Mouse (Mus musculus): ENCODE data around the gene Pitx3. TPM values are rescaled to one million over a fixed set of nuclear protein-coding genes. Genes with fewer than 3 reads are reported as not detected.

The Pitx3 gene
- polyA plus RNA-seq, 1 experiment from 2014 or later: not detected

GRCm38 (mm10) chr19:46124651-46125050, 23.5 kb downstream of the Pitx3 start:
- Histone ChIP-seq H3K4me3 (no peak overlapping the region), H3K27ac (no peak overlapping the region), H3K4me1 (replicated peaks) (no peaks in the 10 kb centered on the region), H3K27me3 (ENCODE audit: insufficient read depth, poor library complexity, severe bottlenecking) (peaks cover 7% of the 10 kb centered on the region), H3K9me3 (no peaks in the 10 kb centered on the region), H3K36me3 (no peaks in the 10 kb centered on the region)
- no peak for DNase-seq (ENCODE audit: low spot score)

- H3K36me3 ChIP-seq: no peaks in the 10 kb centered on the region
- H3K4me1 ChIP-seq (replicated peaks): no peaks in the 10 kb centered on the region
- WGBS: 84% methylated on average over 3 of the region's 3 CpGs
- DNase-seq (ENCODE audit: low spot score): no peak
- H3K27ac ChIP-seq: no peak overlapping the region
- H3K9me3 ChIP-seq: no peaks in the 10 kb centered on the region
- peaks cover 7% of the 10 kb centered on the region for H3K27me3 ChIP-seq (ENCODE audit: insufficient read depth, poor library complexity, severe bottlenecking)
- H3K4me3 ChIP-seq: no peak overlapping the region
Observed at GRCm38 (mm10) chr19:46123876-46124275, 24.2 kb downstream of the Pitx3 start.

- H3K4me1 ChIP-seq (replicated peaks): no peaks in the 10 kb centered on the region
- no peaks in the 10 kb centered on the region; the same call in 1 of the 2 replicates for H3K27me3 ChIP-seq (ENCODE audit: insufficient read depth, poor library complexity, severe bottlenecking)
- DNase-seq (ENCODE audit: low spot score): no peak
- H3K36me3 ChIP-seq: no peaks in the 10 kb centered on the region
- no peaks in the 10 kb centered on the region for H3K9me3 ChIP-seq
- no peak overlapping the region for H3K27ac ChIP-seq
- WGBS: 80% methylated on average over 6 of the region's 6 CpGs
- H3K4me3 ChIP-seq: no peak overlapping the region
Observed at GRCm38 (mm10) chr19:46120872-46121271, 27.3 kb downstream of the Pitx3 start.

- Histone ChIP-seq H3K9me3 (no peaks in the 10 kb centered on the region), H3K36me3 (no peaks in the 10 kb centered on the region), H3K27ac (no peak overlapping the region), H3K4me1 (replicated peaks) (no peaks in the 10 kb centered on the region), H3K4me3 (no peak overlapping the region), H3K27me3 (ENCODE audit: insufficient read depth, poor library complexity, severe bottlenecking) (no peaks in the 10 kb centered on the region)
- DNase-seq (ENCODE audit: low spot score): no peak
- WGBS: 86% methylated on average over 3 of the region's 3 CpGs
Observed at GRCm38 (mm10) chr19:46119458-46119857, 28.7 kb downstream of the Pitx3 start.

DNA sequence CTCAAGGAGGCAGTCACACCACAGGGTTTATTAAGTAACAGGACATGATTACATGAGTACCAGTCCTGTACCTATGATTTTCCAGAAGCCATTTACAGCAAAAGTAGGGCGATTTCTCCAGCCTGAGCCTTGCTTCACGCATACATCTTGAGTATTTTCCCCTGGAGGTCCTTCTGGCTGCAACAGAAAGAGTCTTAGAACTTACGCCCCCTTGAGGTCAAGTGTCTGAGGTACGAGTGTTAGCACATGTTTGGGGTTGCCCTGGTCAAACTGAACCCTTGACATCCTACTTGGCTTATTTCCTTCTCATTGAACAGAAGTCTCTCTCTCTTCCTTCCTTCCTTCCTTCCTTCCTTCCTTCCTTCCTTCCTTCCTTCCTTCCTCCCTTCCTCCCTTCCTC, 33.5 kb downstream of the Pitx3 start:
- H3K36me3 ChIP-seq: no peaks in the 10 kb centered on the region

GRCm38 (mm10) chr19:46110781-46111180, 37.3 kb downstream of the Pitx3 start:
- Histone ChIP-seq H3K36me3 (no peaks in the 10 kb centered on the region), H3K27ac (no peak overlapping the region), H3K4me3 (no peak overlapping the region), H3K4me1 (replicated peaks) (no peaks in the 10 kb centered on the region), H3K9me3 (no peaks in the 10 kb centered on the region), H3K27me3 (ENCODE audit: insufficient read depth, poor library complexity, severe bottlenecking) (no peaks in the 10 kb centered on the region)
- DNase-seq (ENCODE audit: low spot score): no peak
- 87% methylated on average over 5 of the region's 5 CpGs for whole genome bisulfite sequencing

More for the DNA sequence above, 33.5 kb downstream of the Pitx3 start:
- H3K4me1 ChIP-seq (replicated peaks): no peaks in the 10 kb centered on the region
- DNase-seq (ENCODE audit: low spot score): no peak
- no peak overlapping the region for H3K27ac ChIP-seq
- no peaks in the 10 kb centered on the region for H3K9me3 ChIP-seq
- no peaks in the 10 kb centered on the region for H3K27me3 ChIP-seq (ENCODE audit: insufficient read depth, poor library complexity, severe bottlenecking)
- H3K4me3 ChIP-seq: no peak overlapping the region
- WGBS: 58% methylated on average over 4 of the region's 4 CpGs

DNA sequence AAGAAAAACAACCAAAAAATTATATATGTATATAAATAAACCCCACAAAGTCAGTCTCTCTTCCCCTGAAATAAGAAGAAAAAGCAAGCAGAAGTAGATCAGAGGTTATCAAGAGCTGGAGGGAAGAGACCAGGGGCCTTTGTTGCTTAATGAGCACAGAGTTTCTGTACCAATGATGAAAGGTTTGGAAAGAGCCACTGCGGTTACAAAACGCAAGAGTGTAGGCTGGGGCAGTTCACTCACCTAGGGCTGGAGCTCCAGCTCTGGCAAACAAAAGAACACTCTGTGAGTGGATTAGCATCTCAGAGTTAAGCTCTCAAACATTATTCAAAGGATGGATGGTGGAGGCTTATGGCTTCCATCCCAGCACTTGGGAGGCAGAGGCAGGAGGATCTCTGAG, 37.9 kb downstream of the Pitx3 start:
- Histone ChIP-seq H3K27ac (no peak overlapping the region), H3K4me1 (replicated peaks) (no peaks in the 10 kb centered on the region), H3K4me3 (no peak overlapping the region), H3K36me3 (no peaks in the 10 kb centered on the region), H3K9me3 (no peaks in the 10 kb centered on the region), H3K27me3 (ENCODE audit: insufficient read depth, poor library complexity, severe bottlenecking) (no peaks in the 10 kb centered on the region)
- WGBS: 90% methylated on average over 2 of the region's 2 CpGs
- DNase-seq (ENCODE audit: low spot score): no peak

DNA sequence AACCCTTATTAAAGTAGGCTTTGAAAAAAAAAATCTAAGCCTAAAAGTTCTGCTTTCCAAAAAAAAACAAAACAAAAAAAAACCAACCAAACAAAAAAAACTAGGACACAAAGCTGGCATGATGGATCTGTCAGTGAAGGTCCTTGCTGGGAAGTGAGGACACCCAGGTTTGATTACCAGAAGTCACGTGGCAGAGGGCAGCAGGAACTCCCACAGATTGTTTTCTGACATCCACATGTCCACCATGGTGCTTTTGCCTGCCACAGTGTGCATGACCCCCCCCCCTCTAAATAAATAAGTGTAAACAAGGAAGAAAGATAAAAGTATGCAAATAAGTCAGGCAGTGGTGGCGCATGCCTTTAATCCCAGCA, 44.0 kb downstream of the Pitx3 start:
- no peak overlapping the region for H3K27ac ChIP-seq
- no peaks in the 10 kb centered on the region for H3K27me3 ChIP-seq (ENCODE audit: insufficient read depth, poor library complexity, severe bottlenecking)
- 76% methylated on average over 2 of the region's 2 CpGs for WGBS
- no peaks in the 10 kb centered on the region for H3K36me3 ChIP-seq
- no peaks in the 10 kb centered on the region for H3K9me3 ChIP-seq
- no peak overlapping the region for H3K4me3 ChIP-seq
- no peaks in the 10 kb centered on the region for H3K4me1 ChIP-seq (replicated peaks)
- no peak for DNase-seq (ENCODE audit: low spot score)

- DNase-seq (ENCODE audit: low spot score): no peak
- H3K4me3 ChIP-seq: no peak overlapping the region
- 90% methylated on average over 6 of the region's 6 CpGs for WGBS
- H3K27me3 ChIP-seq (ENCODE audit: insufficient read depth, poor library complexity, severe bottlenecking): no peaks in the 10 kb centered on the region
- no peak overlapping the region for H3K27ac ChIP-seq
- H3K9me3 ChIP-seq: no peaks in the 10 kb centered on the region
- no peaks in the 10 kb centered on the region for H3K4me1 ChIP-seq (replicated peaks)
- H3K36me3 ChIP-seq: no peaks in the 10 kb centered on the region
Observed at GRCm38 (mm10) chr19:46103437-46104186, 44.5 kb downstream of the Pitx3 start.

GRCm38 (mm10) chr19:46099561-46099960, 48.6 kb downstream of the Pitx3 start:
- DNase-seq (ENCODE audit: low spot score): no peak
- Histone ChIP-seq H3K9me3 (no peaks in the 10 kb centered on the region), H3K4me3 (no peak overlapping the region), H3K4me1 (replicated peaks) (no peaks in the 10 kb centered on the region), H3K27ac (no peak overlapping the region), H3K27me3 (ENCODE audit: insufficient read depth, poor library complexity, severe bottlenecking) (no peaks in the 10 kb centered on the region), H3K36me3 (no peaks in the 10 kb centered on the region)
- 92% methylated on average over 3 of the region's 3 CpGs for WGBS

DNA sequence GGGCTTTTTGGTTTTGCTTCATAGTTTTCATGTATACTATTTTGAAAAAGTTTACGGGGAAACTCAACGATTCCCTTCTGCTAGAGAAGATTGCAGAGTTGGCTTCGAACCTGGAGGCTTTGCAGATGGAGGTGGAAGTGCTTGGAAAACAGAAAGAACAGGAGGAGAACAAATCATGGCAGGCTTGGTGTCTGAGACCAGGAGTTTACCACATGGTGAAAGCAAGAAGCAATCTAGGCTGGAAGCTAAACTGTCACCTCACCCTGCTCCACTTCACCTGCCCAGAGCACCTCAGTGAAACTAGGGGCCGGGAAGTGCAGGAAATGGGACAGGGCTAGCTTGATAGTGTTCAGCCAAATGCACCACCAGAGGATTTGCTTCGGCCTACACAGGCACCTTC, 51.7 kb downstream of the Pitx3 start:
- Histone ChIP-seq H3K4me1 (replicated peaks) (no peaks in the 10 kb centered on the region), H3K27ac (no peak overlapping the region), H3K9me3 (peaks cover 2% of the 10 kb centered on the region; the same call in 1 of the 2 replicates), H3K36me3 (no peaks in the 10 kb centered on the region), H3K4me3 (no peak overlapping the region), H3K27me3 (ENCODE audit: insufficient read depth, poor library complexity, severe bottlenecking) (no peaks in the 10 kb centered on the region)
- no peak for DNase-seq (ENCODE audit: low spot score)
- 91% methylated on average over 5 of the region's 5 CpGs for WGBS

- Histone ChIP-seq H3K36me3 (no peaks in the 10 kb centered on the region), H3K4me1 (replicated peaks) (no peaks in the 10 kb centered on the region), H3K27me3 (ENCODE audit: insufficient read depth, poor library complexity, severe bottlenecking) (no peaks in the 10 kb centered on the region), H3K27ac (no peak overlapping the region), H3K9me3 (peaks cover 2% of the 10 kb centered on the region; the same call in 1 of the 2 replicates), H3K4me3 (no peak overlapping the region)
- DNase-seq (ENCODE audit: low spot score): no peak
- 88% methylated on average over 4 of the region's 4 CpGs for WGBS
Observed at GRCm38 (mm10) chr19:46095291-46095690, 52.8 kb downstream of the Pitx3 start.

DNA sequence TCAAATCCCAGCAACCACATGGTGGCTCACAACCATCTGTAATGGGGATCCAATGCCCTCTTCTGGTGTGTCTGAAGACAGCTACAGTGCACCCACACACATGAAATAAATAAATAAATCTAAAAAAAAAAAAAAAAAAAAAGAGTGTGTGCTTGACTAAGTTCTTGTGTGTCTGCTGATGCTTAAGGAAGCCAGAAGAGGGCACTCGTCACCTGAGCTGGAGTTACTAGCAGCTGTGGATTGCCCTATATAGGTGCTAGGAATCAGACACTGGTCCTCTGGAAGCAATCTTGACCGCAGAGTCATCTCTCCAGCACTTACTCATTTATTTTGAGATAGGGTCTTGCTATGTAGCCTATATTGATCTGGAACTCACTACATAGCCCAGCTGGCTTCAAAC, 54.0 kb downstream of the Pitx3 start:
- no peak for DNase-seq (ENCODE audit: low spot score)
- Histone ChIP-seq H3K4me3 (no peak overlapping the region), H3K9me3 (peaks cover 2% of the 10 kb centered on the region; the same call in 1 of the 2 replicates), H3K36me3 (no peaks in the 10 kb centered on the region), H3K27ac (no peak overlapping the region), H3K27me3 (ENCODE audit: insufficient read depth, poor library complexity, severe bottlenecking) (no peaks in the 10 kb centered on the region), H3K4me1 (replicated peaks) (no peaks in the 10 kb centered on the region)
- 96% methylated on average over 2 of the region's 2 CpGs for WGBS

GRCm38 (mm10) chr19:46091641-46092040, 56.5 kb downstream of the Pitx3 start:
- Histone ChIP-seq H3K4me1 (replicated peaks) (no peaks in the 10 kb centered on the region), H3K36me3 (peaks cover under 1% of the 10 kb centered on the region; the same call in 1 of the 2 replicates), H3K27ac (no peak overlapping the region), H3K4me3 (no peak overlapping the region), H3K27me3 (ENCODE audit: insufficient read depth, poor library complexity, severe bottlenecking) (no peaks in the 10 kb centered on the region), H3K9me3 (peaks cover 2% of the 10 kb centered on the region; the same call in 1 of the 2 replicates)
- DNase-seq (ENCODE audit: low spot score): no peak
- WGBS: 87% methylated on average over 4 of the region's 4 CpGs
